Comparison of ENCODE assay signal across 24 mouse cellular contexts in genomic region chr5:36888911-36889310, GRCm38 (mm10). TPM values are rescaled to one million over a fixed set of nuclear protein-coding genes. Genes with fewer than 3 reads are reported as not detected.
"Had no signal": no experiment of that assay in that cellular context is flagged by ENCODE, and none has a peak within 500 bp of the region (broad histone marks: within the 10 kb centered on the region; RNA-seq: fewer than 3 reads in every experiment).

No protein-coding gene starts in this region.

- H3K4me1 ChIP-seq: limb, embryonic 15.5 days; stomach, embryonic 15.5 days had no signal

- H3K36me3 ChIP-seq: limb, embryonic 12.5 days; limb, embryonic 15.5 days; midbrain, embryonic 13.5 days; neural tube, embryonic 15.5 days; stomach, embryonic 15.5 days had no signal

- H3K27ac ChIP-seq: kidney, postnatal 0 days; limb, embryonic 12.5 days; limb, embryonic 15.5 days; liver, embryonic 14.5 days; macrophage; midbrain, embryonic 13.5 days; stomach, embryonic 15.5 days had no signal

- H3K9ac ChIP-seq: limb, embryonic 12.5 days; limb, embryonic 15.5 days; liver, embryonic 14.5 days; liver, postnatal 0 days; lung, embryonic 14.5 days; midbrain, embryonic 13.5 days; neural tube, embryonic 15.5 days; stomach, embryonic 15.5 days had no signal

- H3K27me3 ChIP-seq: midbrain, embryonic 13.5 days; neural tube, embryonic 15.5 days; stomach, embryonic 15.5 days had no signal

- H3K9me3 ChIP-seq: limb, embryonic 12.5 days; limb, embryonic 15.5 days; midbrain, embryonic 13.5 days; neural tube, embryonic 15.5 days; stomach, embryonic 15.5 days had no signal

- ATAC-seq: liver, postnatal 0 days; lung, postnatal 0 days; midbrain, embryonic 13.5 days; midbrain, embryonic 16.5 days had no signal

- DNase-seq: kidney, adult 2 months; kidney, postnatal 36 days; liver, postnatal 0 days; lung, embryonic 14.5 days; retina, postnatal 1 day; right cerebral cortex, postnatal 25 days; spleen, adult 18-20 months; thymus, postnatal 25 days had no signal

- H3K4me2 ChIP-seq: limb, embryonic 12.5 days; limb, embryonic 15.5 days; liver, embryonic 11.5 days; lung, embryonic 14.5 days; midbrain, embryonic 13.5 days; neural tube, embryonic 15.5 days; stomach, embryonic 15.5 days had no signal

- H3K4me3 ChIP-seq: limb, embryonic 12.5 days; limb, embryonic 15.5 days; midbrain, embryonic 13.5 days; myocyte; neural tube, embryonic 15.5 days; stomach, embryonic 15.5 days had no signal

RNA-seq across cellular contexts. Expression of gene Ppp2r2c, which starts 20.6 kb away (rescaled TPM):
- total RNA-seq: megakaryocyte, adult 5-6 weeks; monocyte, adult 5-6 weeks had no signal
- polyA plus RNA-seq: kidney, embryonic 14.5 days; liver, embryonic 14.5 days; liver, postnatal 0 days; lung, postnatal 0 days; macrophage; thymus, postnatal 0 days had no signal
